Mouse (Mus musculus): ENCODE measurements around the gene Olfr1419. TPM values are rescaled to one million over a fixed set of nuclear protein-coding genes. Genes with fewer than 3 reads are reported as not detected.
A peak's percentile ranks its signal among the peaks of the same experiment; 100 is the strongest.
"Not testable (repeated sequence)": the region's sequence is repeated elsewhere in the genome, so short reads cannot be mapped to it uniquely, and the experiment has no call there.

Gene Olfr1419
- not detected in 2 replicates for polyA plus RNA-seq (2015; fragmentation: Nextera tagmentation; extraction: Ambion mirVana)

DNA sequence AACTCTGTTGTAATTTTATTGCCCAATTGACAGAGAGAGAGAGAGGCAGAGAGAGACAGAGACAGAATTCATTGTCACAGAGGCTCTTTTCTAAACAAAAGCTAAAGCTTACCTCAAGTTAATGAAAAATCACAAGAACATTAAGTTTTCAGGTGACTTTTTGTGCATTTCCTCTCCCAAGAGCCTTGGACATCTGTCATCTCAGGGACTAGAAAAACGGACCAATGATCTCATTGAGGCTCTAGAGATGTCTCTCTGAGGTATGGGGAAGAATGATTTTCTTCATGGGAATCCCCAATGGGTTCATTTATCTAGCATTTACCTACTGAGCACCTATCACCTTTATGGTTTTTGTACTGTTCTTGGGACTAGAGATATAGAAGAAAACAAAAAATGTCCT lies at the start of gene Olfr1419:
Gene Olfr1419 (minus strand): TSS at position 101 of the 400 bp plus-strand sequence.
- no peak for ATAC-seq (ENCODE audit: insufficient number of reproducible peaks, low FRiP score, low TSS enrichment, low read depth)
- H3K9ac ChIP-seq = no peak within 1 kb of the TSS
- no peak within 1 kb of the TSS for H3K4me3 ChIP-seq
- no peaks in the 10 kb centered on the region for H3K27me3 ChIP-seq
- H3K27ac ChIP-seq = no peak within 1 kb of the TSS
- 31% methylated on average over 1 of the region's 1 CpGs for WGBS
- no peaks in the 10 kb centered on the region for H3K9me3 ChIP-seq
- no peaks in the 10 kb centered on the region for H3K4me1 ChIP-seq
- no peaks in the 10 kb centered on the region for H3K36me3 ChIP-seq
- H3K4me2 ChIP-seq = no peak within 1 kb of the TSS

DNA sequence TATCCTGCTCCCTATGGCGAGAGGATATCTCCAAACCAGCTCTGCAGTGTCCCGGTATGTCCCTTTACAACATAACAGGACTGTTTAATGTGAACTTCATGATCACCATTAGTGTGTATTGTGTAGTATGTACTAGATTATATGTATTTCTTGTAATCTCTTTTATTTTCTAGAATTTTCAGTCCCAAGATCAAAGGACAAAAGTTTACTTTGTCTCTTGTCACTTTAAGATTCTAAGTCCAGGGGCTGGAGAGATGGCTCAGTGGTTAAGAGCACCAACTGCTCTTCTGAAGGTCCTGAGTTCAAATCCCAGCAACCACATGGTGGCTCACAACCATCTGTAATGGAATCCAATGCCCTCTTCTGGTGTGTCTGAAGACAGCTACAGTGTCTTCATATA lies 47.6 kb upstream of the Olfr1419 start:
- H3K4me2 ChIP-seq; H3K4me1 ChIP-seq; H3K4me3 ChIP-seq; H3K9me3 ChIP-seq; H3K9ac ChIP-seq; ATAC-seq (ENCODE audit: insufficient number of reproducible peaks, low FRiP score, low TSS enrichment, low read depth); H3K27me3 ChIP-seq; H3K27ac ChIP-seq: not testable (repeated sequence)
- WGBS = 96% methylated on average over 2 of the region's 2 CpGs
- H3K36me3 ChIP-seq = peaks cover 56% of the 10 kb centered on the region

- Histone ChIP-seq H3K36me3 (peaks cover 54% of the 10 kb centered on the region), H3K4me3 (no peak overlapping the region), H3K4me1 (no peaks in the 10 kb centered on the region), H3K4me2 (no peak overlapping the region), H3K9me3 (no peaks in the 10 kb centered on the region), H3K27ac (no peak overlapping the region), H3K9ac (no peak overlapping the region), H3K27me3 (no peaks in the 10 kb centered on the region)
- WGBS = 100% methylated on average over 1 of the region's 1 CpGs
- ATAC-seq (ENCODE audit: insufficient number of reproducible peaks, low FRiP score, low TSS enrichment, low read depth) = no peak
Measured at GRCm38 (mm10) chr19:11922068-11922467, 47.2 kb upstream of the Olfr1419 start.

DNA sequence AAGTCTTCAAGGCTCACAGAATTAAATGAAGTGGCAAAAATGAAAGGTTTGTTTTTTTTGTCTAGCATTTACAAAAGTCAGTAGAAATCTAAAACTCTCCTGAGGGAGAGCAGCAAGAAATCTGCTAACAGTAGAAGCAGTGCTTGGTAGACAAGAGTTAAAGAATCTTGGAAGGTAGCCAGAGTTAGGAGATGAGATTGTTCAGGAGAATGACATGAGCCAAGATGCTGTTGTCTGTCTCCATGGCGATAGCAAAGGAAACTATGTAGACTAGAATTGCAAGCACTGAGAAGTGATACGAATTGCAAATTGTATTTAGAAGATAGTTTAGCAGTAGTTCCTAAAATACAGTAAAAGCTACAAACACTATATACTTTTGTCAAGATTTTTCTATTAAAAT lies 40.9 kb upstream of the Olfr1419 start:
- 35% methylated on average over 2 of the region's 2 CpGs for WGBS
- Histone ChIP-seq H3K27me3 (no peaks in the 10 kb centered on the region), H3K27ac (no peak overlapping the region), H3K9ac (no peak overlapping the region), H3K4me3 (no peak overlapping the region), H3K9me3 (no peaks in the 10 kb centered on the region), H3K36me3 (peaks cover 18% of the 10 kb centered on the region), H3K4me2 (no peak overlapping the region), H3K4me1 (peaks cover 9% of the 10 kb centered on the region)
- ATAC-seq (ENCODE audit: insufficient number of reproducible peaks, low FRiP score, low TSS enrichment, low read depth) = no peak

GRCm38 (mm10) chr19:11912533-11913121 lies 37.7 kb upstream of the Olfr1419 start:
- H3K9me3 ChIP-seq = no peaks in the 10 kb centered on the region
- ATAC-seq (ENCODE audit: insufficient number of reproducible peaks, low FRiP score, low TSS enrichment, low read depth) = peak; percentile 53
- under 1% methylated on average over 41 of the region's 54 CpGs for WGBS

GRCm38 (mm10) chr19:11912037-11912532 lies 37.2 kb upstream of the Olfr1419 start, which contains the start of gene Patl1:
Gene Patl1, plus strand, starts transcription at chr19:11912399.
- Histone ChIP-seq H3K9me3 (no peaks in the 10 kb centered on the region), H3K27ac (peak within 1 kb of the TSS; percentile 93), H3K9ac (peak within 1 kb of the TSS; percentile 90), H3K4me2 (peak within 1 kb of the TSS; percentile 72), H3K36me3 (peaks cover 7% of the 10 kb centered on the region; the same call in 1 of the 2 replicates), H3K4me1 (peaks cover 9% of the 10 kb centered on the region), H3K4me3 (peak within 1 kb of the TSS; percentile 92), H3K27me3 (no peaks in the 10 kb centered on the region)
- under 1% methylated on average over 53 of the region's 53 CpGs for WGBS
- ATAC-seq (ENCODE audit: insufficient number of reproducible peaks, low FRiP score, low TSS enrichment, low read depth) = peak; percentile 99

More at GRCm38 (mm10) chr19:11912533-11913121, 37.7 kb upstream of the Olfr1419 start:
- Histone ChIP-seq H3K4me1 (peaks cover 9% of the 10 kb centered on the region), H3K36me3 (peaks cover 7% of the 10 kb centered on the region; the same call in 1 of the 2 replicates), H3K27ac (peak overlapping the region; percentile 93), H3K4me3 (peak overlapping the region; percentile 92), H3K9ac (peak overlapping the region; percentile 90), H3K4me2 (peak overlapping the region; percentile 57), H3K27me3 (no peaks in the 10 kb centered on the region)

DNA sequence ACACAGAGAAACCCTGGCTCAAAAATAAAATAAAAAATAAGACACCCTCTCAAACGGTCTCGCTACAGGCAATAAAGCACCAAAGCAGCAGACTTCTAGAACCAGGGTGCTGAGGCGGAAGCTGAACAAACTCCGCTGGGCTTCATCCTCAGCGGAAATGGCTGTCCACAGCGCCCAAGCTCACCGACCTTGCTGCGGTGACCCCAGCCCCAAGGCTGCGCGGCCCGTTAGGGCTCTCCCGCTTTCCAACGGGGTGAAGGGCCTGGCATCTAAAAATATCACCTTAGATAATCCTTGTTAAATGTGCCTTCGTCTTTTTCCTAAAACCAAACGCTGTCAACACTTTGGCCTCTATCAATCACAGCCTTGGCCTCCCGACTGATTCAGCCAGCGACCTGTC lies 36.7 kb upstream of the Olfr1419 start:
- peaks cover 7% of the 10 kb centered on the region; the same call in 1 of the 2 replicates for H3K36me3 ChIP-seq
- H3K4me2 ChIP-seq = peak overlapping the region; percentile 72
- peak; percentile 37; the same call in 1 of the 2 replicates for ATAC-seq (ENCODE audit: insufficient number of reproducible peaks, low FRiP score, low TSS enrichment, low read depth)
- H3K4me1 ChIP-seq = peaks cover 9% of the 10 kb centered on the region
- no peaks in the 10 kb centered on the region for H3K9me3 ChIP-seq
- H3K4me3 ChIP-seq = peak overlapping the region; percentile 92
- H3K27me3 ChIP-seq = no peaks in the 10 kb centered on the region
- peak overlapping the region; percentile 93 for H3K27ac ChIP-seq
- WGBS = 7% methylated on average over 17 of the region's 17 CpGs
- peak overlapping the region; percentile 43 for H3K9ac ChIP-seq

DNA sequence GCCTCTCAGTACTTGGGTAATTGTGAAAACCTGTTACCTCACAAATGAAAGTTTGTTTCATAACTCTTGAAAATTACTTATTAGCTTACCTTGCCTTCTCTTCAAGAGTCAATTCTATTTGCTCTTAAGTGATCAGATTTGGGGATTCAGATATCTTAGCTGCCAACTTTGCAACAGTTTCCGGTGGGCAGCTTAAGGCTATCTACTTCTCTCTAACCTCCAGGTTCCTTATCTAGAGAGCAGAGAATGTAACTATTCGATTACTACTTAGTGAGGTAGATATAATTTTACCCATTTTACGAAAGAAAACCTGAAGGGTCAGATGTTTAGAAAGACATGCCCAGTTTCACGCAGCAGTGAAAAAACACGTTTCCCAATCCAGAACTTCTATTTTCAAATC lies 36.1 kb upstream of the Olfr1419 start:
- no peak overlapping the region for H3K9ac ChIP-seq
- H3K4me3 ChIP-seq = peak overlapping the region; percentile 92
- WGBS = 90% methylated on average over 5 of the region's 5 CpGs
- ATAC-seq (ENCODE audit: insufficient number of reproducible peaks, low FRiP score, low TSS enrichment, low read depth) = no peak
- peaks cover 7% of the 10 kb centered on the region; the same call in 1 of the 2 replicates for H3K36me3 ChIP-seq
- 0 out of 2 replicates have a peak overlapping the region, but pooled peaks have one; percentile 72 for H3K4me2 ChIP-seq
- no peaks in the 10 kb centered on the region for H3K27me3 ChIP-seq
- peaks cover 9% of the 10 kb centered on the region for H3K4me1 ChIP-seq
- H3K9me3 ChIP-seq = no peaks in the 10 kb centered on the region
- no peak overlapping the region for H3K27ac ChIP-seq

GRCm38 (mm10) chr19:11886265-11886664 lies 11.4 kb upstream of the Olfr1419 start, which contains the start of gene Olfr1420:
Gene Olfr1420, plus strand, starts transcription at chr19:11886565.
- no peak within 1 kb of the TSS for H3K4me3 ChIP-seq
- no peak within 1 kb of the TSS for H3K4me2 ChIP-seq
- no peaks in the 10 kb centered on the region for H3K36me3 ChIP-seq
- 47% methylated on average over 1 of the region's 1 CpGs for WGBS
- no peaks in the 10 kb centered on the region for H3K4me1 ChIP-seq
- ATAC-seq (ENCODE audit: insufficient number of reproducible peaks, low FRiP score, low TSS enrichment, low read depth) = no peak
- no peak within 1 kb of the TSS for H3K9ac ChIP-seq
- H3K9me3 ChIP-seq = no peaks in the 10 kb centered on the region
- no peaks in the 10 kb centered on the region for H3K27me3 ChIP-seq
- no peak within 1 kb of the TSS for H3K27ac ChIP-seq

GRCm38 (mm10) chr19:11878404-11878803 lies 3.5 kb upstream of the Olfr1419 start:
- H3K4me3 ChIP-seq; H3K27ac ChIP-seq; H3K27me3 ChIP-seq; ATAC-seq (ENCODE audit: insufficient number of reproducible peaks, low FRiP score, low TSS enrichment, low read depth); H3K36me3 ChIP-seq; H3K9ac ChIP-seq; H3K4me2 ChIP-seq; H3K9me3 ChIP-seq; H3K4me1 ChIP-seq: not testable (repeated sequence)
- WGBS = 55% methylated on average over 21 of the region's 22 CpGs

GRCm38 (mm10) chr19:11867837-11868236 lies 7.1 kb downstream of the Olfr1419 start:
- Histone ChIP-seq H3K4me1 (no peaks in the 10 kb centered on the region), H3K27me3 (no peaks in the 10 kb centered on the region), H3K4me3 (no peak overlapping the region), H3K9me3 (no peaks in the 10 kb centered on the region), H3K27ac (no peak overlapping the region), H3K4me2 (no peak overlapping the region), H3K36me3 (no peaks in the 10 kb centered on the region), H3K9ac (no peak overlapping the region)
- ATAC-seq (ENCODE audit: insufficient number of reproducible peaks, low FRiP score, low TSS enrichment, low read depth) = no peak
- 85% methylated on average over 2 of the region's 2 CpGs for WGBS

DNA sequence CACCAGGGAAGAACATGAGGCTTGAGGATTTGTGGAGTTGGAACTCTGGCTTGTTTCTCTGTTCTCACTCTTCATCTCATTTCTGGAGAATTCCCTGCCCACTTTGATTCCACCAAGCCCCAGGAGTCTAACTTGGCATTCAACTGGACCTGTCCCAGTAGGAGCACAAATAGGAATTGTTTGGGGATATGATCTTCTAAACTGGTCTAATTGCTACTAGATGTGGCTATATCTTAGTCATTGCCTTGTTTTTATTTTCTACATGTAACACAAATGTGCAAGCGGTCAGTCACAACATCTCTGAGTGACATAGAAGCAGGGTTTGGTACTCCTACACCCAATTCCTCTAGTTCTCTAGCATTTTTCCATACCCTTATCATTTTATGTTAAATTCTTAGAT lies 13.9 kb downstream of the Olfr1419 start, which contains the start of gene Olfr1418:
Gene Olfr1418 (minus strand): TSS at position 101 of the 400 bp plus-strand sequence.
- WGBS = 96% methylated on average over 1 of the region's 1 CpGs
- ATAC-seq (ENCODE audit: insufficient number of reproducible peaks, low FRiP score, low TSS enrichment, low read depth) = no peak

More for the DNA sequence above, 13.9 kb downstream of the Olfr1419 start, which contains the start of gene Olfr1418:
- H3K9ac ChIP-seq = no peak within 1 kb of the TSS
- no peaks in the 10 kb centered on the region for H3K4me1 ChIP-seq
- H3K27me3 ChIP-seq = no peaks in the 10 kb centered on the region
- no peaks in the 10 kb centered on the region for H3K36me3 ChIP-seq
- no peak within 1 kb of the TSS for H3K27ac ChIP-seq
- no peaks in the 10 kb centered on the region for H3K9me3 ChIP-seq
- no peak within 1 kb of the TSS for H3K4me2 ChIP-seq
- H3K4me3 ChIP-seq = no peak within 1 kb of the TSS

Data from limb, embryonic 15.5 days (tissue).